Mouse (Mus musculus): ENCODE measurements at regions not wholly inside any gene's neighbourhood (a gene's known extent, or its start where the extent isn't known, plus 50 kb on each side); places are given as distances from the start of the nearest gene placed in this dataset.

DNA sequence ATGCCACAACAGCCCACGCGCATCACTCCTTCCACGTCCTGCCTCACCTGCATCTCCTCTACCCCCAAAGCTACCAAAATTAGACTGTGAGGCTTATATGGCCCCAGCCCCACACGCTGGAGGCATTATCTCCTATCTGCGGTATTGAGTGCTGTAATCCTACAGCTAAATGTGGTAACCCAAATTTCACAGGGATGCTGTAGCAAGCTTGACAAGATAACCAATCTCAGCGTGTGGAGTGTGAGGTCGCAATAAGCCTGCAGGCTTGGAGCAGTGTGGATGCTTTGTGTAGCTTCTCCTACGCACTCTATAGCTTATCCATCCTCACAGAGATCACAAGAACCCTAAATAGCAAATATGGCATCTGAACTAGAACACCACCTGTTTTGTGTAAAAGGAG, 251.2 kb upstream of the Kcnh8 start:
- Histone ChIP-seq H3K4me1 (ENCODE audit: control insufficient read depth in 1 of 2, insufficient read depth in 2 of 2) (no peaks in the 10 kb centered on the region), H3K79me2 (replicated peaks; ENCODE audit: control insufficient read depth, extremely low read depth, insufficient read depth, poor library complexity, severe bottlenecking) (no peaks in the 10 kb centered on the region), H3K27me3 (replicated peaks) (no peaks in the 10 kb centered on the region), H3K27ac (ENCODE audit: insufficient read depth, low read depth) (no peak overlapping the region), H3K9me3 (replicated peaks; ENCODE audit: low read length) (peaks cover 50% of the 10 kb centered on the region), H3K4me3 (replicated peaks in 1 of 3; ENCODE audit: low read depth in 2 of 3, low read length in 2 of 3, poor library complexity in 1 of 3) (no peak overlapping the region), H3K4me2 (ENCODE audit: insufficient read depth, low read depth, poor library complexity, severe bottlenecking) (no peak overlapping the region), H3K9ac (ENCODE audit: insufficient read depth, low read depth) (no peak overlapping the region), H3K36me3 (replicated peaks in 1 of 2; ENCODE audit: control insufficient read depth in 1 of 2, insufficient read depth in 1 of 2, low read length in 1 of 2) (no peaks in the 10 kb centered on the region)
- dilution Hi-C loops (cut with MboI; ENCODE audit: extremely low pct_ligation_motif_present, extremely low pct_unique_long_range_greater_than_20kb, low sequenced_read_pairs) (no loop called here), in situ Hi-C loops (cut with MboI; ENCODE audit: low pct_ligation_motif_present, low pct_unique_long_range_greater_than_20kb, low sequenced_read_pairs) (no loop called here)
- TF ChIP-seq NELFE (IDR thresholded peaks at IDR 0.05; ENCODE audit: low read depth, low read length) = no peak
- no peak for TF ChIP-seq CHD2 (IDR thresholded peaks at IDR 0.05; ENCODE audit: low read length)
- TF ChIP-seq ZMIZ1 (IDR thresholded peaks at IDR 0.05; ENCODE audit: low read depth, low read length) = no peak
- TF ChIP-seq EP300 (IDR thresholded peaks at IDR 0.05; ENCODE audit: low read length) = no peak
- no peak for TF ChIP-seq POLR2A (IDR thresholded peaks at IDR 0.05; ENCODE audit: low read depth, low read length)
- TF ChIP-seq USF2 (conservative IDR thresholded peaks at IDR 0.05; ENCODE audit: low read depth, low read length) = no peak
- TF ChIP-seq RCOR1 (conservative IDR thresholded peaks at IDR 0.05; ENCODE audit: low read depth, low read length) = no peak
- TF ChIP-seq SMC3 (IDR thresholded peaks at IDR 0.05; ENCODE audit: low read depth, low read length) = no peak
- no peak for TF ChIP-seq IRF4 (IDR thresholded peaks at IDR 0.05; ENCODE audit: low read depth, low read length)
- no peak for TF ChIP-seq MXI1 (IDR thresholded peaks at IDR 0.05; ENCODE audit: low read depth, low read length)
- TF ChIP-seq ZNF384 (IDR thresholded peaks at IDR 0.05; ENCODE audit: low read depth, low read length) = no peak
- no peak for TF ChIP-seq JUND (conservative IDR thresholded peaks at IDR 0.05; ENCODE audit: low read depth, low read length)
- TF ChIP-seq KAT2A (IDR thresholded peaks at IDR 0.05; ENCODE audit: insufficient replicate concordance, low read length) = no peak
- no peak for TF ChIP-seq TBP (conservative IDR thresholded peaks at IDR 0.05; ENCODE audit: low read depth, low read length)
- TF ChIP-seq HCFC1 (IDR thresholded peaks at IDR 0.05; ENCODE audit: low read depth, low read length) = no peak
- no peak for TF ChIP-seq JUN (IDR thresholded peaks at IDR 0.05; ENCODE audit: insufficient read depth, low read depth, low read length)
- TF ChIP-seq BHLHE40 (IDR thresholded peaks at IDR 0.05; ENCODE audit: low read depth, low read length) = no peak
- DNase-seq (ENCODE audit: extremely low read depth) = no peak

DNA sequence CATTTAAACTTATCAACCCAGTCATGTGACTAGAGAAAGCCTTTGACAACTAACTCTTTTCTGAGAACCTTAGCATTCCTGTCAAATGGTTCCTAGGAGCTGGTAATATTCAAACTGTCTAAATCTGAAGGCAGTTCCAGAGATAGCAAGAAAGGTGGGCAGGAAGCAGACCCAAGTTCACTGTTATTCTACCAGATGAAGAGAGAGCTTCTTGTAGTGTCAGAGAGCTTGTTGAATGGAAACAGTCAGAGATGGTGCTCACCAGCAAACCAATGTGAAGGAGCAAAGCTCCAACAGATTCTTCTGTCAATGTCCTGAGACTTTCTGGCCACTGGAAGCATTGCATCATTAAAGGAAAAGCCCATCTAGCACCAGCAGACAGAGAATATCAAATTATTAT, 251.8 kb upstream of the Kcnh8 start:
- H3K9me3 ChIP-seq (replicated peaks; ENCODE audit: low read length) = peaks cover 50% of the 10 kb centered on the region
- no peaks in the 10 kb centered on the region for H3K4me1 ChIP-seq (ENCODE audit: control insufficient read depth in 1 of 2, insufficient read depth in 2 of 2)
- H3K36me3 ChIP-seq (replicated peaks in 1 of 2; ENCODE audit: control insufficient read depth in 1 of 2, insufficient read depth in 1 of 2, low read length in 1 of 2) = no peaks in the 10 kb centered on the region
- no peak for DNase-seq (ENCODE audit: extremely low read depth)
- H3K4me3 ChIP-seq (replicated peaks in 1 of 3; ENCODE audit: low read depth in 2 of 3, low read length in 2 of 3, poor library complexity in 1 of 3) = no peak overlapping the region
- dilution Hi-C loops (cut with MboI; ENCODE audit: extremely low pct_ligation_motif_present, extremely low pct_unique_long_range_greater_than_20kb, low sequenced_read_pairs) (no loop called here), in situ Hi-C loops (cut with MboI; ENCODE audit: low pct_ligation_motif_present, low pct_unique_long_range_greater_than_20kb, low sequenced_read_pairs) (no loop called here)
- no peak for TF ChIP-seq ZMIZ1 (IDR thresholded peaks at IDR 0.05; ENCODE audit: low read depth, low read length)
- no peak for TF ChIP-seq IRF4 (IDR thresholded peaks at IDR 0.05; ENCODE audit: low read depth, low read length)
- TF ChIP-seq EP300 (IDR thresholded peaks at IDR 0.05; ENCODE audit: low read length) = no peak
- TF ChIP-seq ZKSCAN1 (IDR thresholded peaks at IDR 0.05; ENCODE audit: borderline replicate concordance, low read depth, low read length) = no peak
- TF ChIP-seq RCOR1 (conservative IDR thresholded peaks at IDR 0.05; ENCODE audit: low read depth, low read length) = no peak
- no peak for TF ChIP-seq HCFC1 (IDR thresholded peaks at IDR 0.05; ENCODE audit: low read depth, low read length)
- TF ChIP-seq NELFE (IDR thresholded peaks at IDR 0.05; ENCODE audit: low read depth, low read length) = no peak
- TF ChIP-seq USF1 (IDR thresholded peaks at IDR 0.05; ENCODE audit: low read depth, low read length) = no peak
- no peak for TF ChIP-seq MXI1 (IDR thresholded peaks at IDR 0.05; ENCODE audit: low read depth, low read length)
- TF ChIP-seq MEF2A (IDR thresholded peaks at IDR 0.05; ENCODE audit: borderline replicate concordance, low read depth, low read length) = no peak
- H3K9ac ChIP-seq (ENCODE audit: insufficient read depth, low read depth) = no peak overlapping the region
- H3K4me2 ChIP-seq (ENCODE audit: insufficient read depth, low read depth, poor library complexity, severe bottlenecking) = no peak overlapping the region
- H3K27me3 ChIP-seq (replicated peaks) = no peaks in the 10 kb centered on the region
- no peaks in the 10 kb centered on the region for H3K79me2 ChIP-seq (replicated peaks; ENCODE audit: control insufficient read depth, extremely low read depth, insufficient read depth, poor library complexity, severe bottlenecking)
- no peak overlapping the region for H3K27ac ChIP-seq (ENCODE audit: insufficient read depth, low read depth)

Measured in CH12.LX (cell line).